Mouse (Mus musculus): ENCODE data around the gene Gper1. TPM values are rescaled to one million over a fixed set of nuclear protein-coding genes. Genes with fewer than 3 reads are reported as not detected.

The Gper1 gene
- polyA plus RNA-seq, 1 experiment from 2014 or later = 8.7 TPM

- Histone ChIP-seq H3K27me3 (replicated peaks; ENCODE audit: control insufficient read depth, insufficient read depth, low read length) (no peaks in the 10 kb centered on the region), H3K4me1 (replicated peaks; ENCODE audit: control insufficient read depth, insufficient read depth, low read length) (no peaks in the 10 kb centered on the region), H3K4me2 (ENCODE audit: low read length) (no peak overlapping the region), H3K9ac (replicated peaks; ENCODE audit: low read depth, low read length) (no peak overlapping the region), H3K4me3 (replicated peaks; ENCODE audit: low read length) (no peak overlapping the region), H3K27ac (ENCODE audit: low read length) (no peak overlapping the region), H3K9me3 (ENCODE audit: control insufficient read depth, low read length) (no peaks in the 10 kb centered on the region), H3K36me3 (ENCODE audit: control insufficient read depth, insufficient read depth) (no peaks in the 10 kb centered on the region)
- no peak for ATAC-seq
- WGBS = 91% methylated on average over 7 of the region's 7 CpGs
These were observed 14.4 kb upstream of the Gper1 start for GRCm38 (mm10) chr5:139408511-139408910.

GRCm38 (mm10) chr5:139409412-139409811, 13.5 kb upstream of the Gper1 start:
- no peak for ATAC-seq
- Histone ChIP-seq H3K4me2 (ENCODE audit: low read length) (no peak overlapping the region), H3K4me1 (replicated peaks; ENCODE audit: control insufficient read depth, insufficient read depth, low read length) (no peaks in the 10 kb centered on the region), H3K9me3 (ENCODE audit: control insufficient read depth, low read length) (no peaks in the 10 kb centered on the region), H3K27me3 (replicated peaks; ENCODE audit: control insufficient read depth, insufficient read depth, low read length) (no peaks in the 10 kb centered on the region), H3K9ac (replicated peaks; ENCODE audit: low read depth, low read length) (no peak overlapping the region), H3K27ac (ENCODE audit: low read length) (no peak overlapping the region), H3K36me3 (ENCODE audit: control insufficient read depth, insufficient read depth) (no peaks in the 10 kb centered on the region), H3K4me3 (replicated peaks; ENCODE audit: low read length) (no peak overlapping the region)
- WGBS = 80% methylated on average over 12 of the region's 12 CpGs

- no peaks in the 10 kb centered on the region for H3K36me3 ChIP-seq (ENCODE audit: control insufficient read depth, insufficient read depth)
- no peak overlapping the region for H3K9ac ChIP-seq (replicated peaks; ENCODE audit: low read depth, low read length)
- H3K4me3 ChIP-seq (replicated peaks; ENCODE audit: low read length) = no peak overlapping the region
- 90% methylated on average over 4 of the region's 4 CpGs for WGBS
- no peak overlapping the region for H3K4me2 ChIP-seq (ENCODE audit: low read length)
- H3K4me1 ChIP-seq (replicated peaks; ENCODE audit: control insufficient read depth, insufficient read depth, low read length) = no peaks in the 10 kb centered on the region
- no peak overlapping the region for H3K27ac ChIP-seq (ENCODE audit: low read length)
- ATAC-seq = no peak
- H3K27me3 ChIP-seq (replicated peaks; ENCODE audit: control insufficient read depth, insufficient read depth, low read length) = no peaks in the 10 kb centered on the region
- no peaks in the 10 kb centered on the region for H3K9me3 ChIP-seq (ENCODE audit: control insufficient read depth, low read length)
These were observed 12.9 kb upstream of the Gper1 start for GRCm38 (mm10) chr5:139410056-139410455.

- WGBS = 87% methylated on average over 6 of the region's 6 CpGs
- H3K9ac ChIP-seq (replicated peaks; ENCODE audit: low read depth, low read length) = no peak overlapping the region
- H3K4me1 ChIP-seq (replicated peaks; ENCODE audit: control insufficient read depth, insufficient read depth, low read length) = no peaks in the 10 kb centered on the region
These were observed 11.8 kb upstream of the Gper1 start for GRCm38 (mm10) chr5:139411117-139411516.

GRCm38 (mm10) chr5:139411665-139412314, 11.2 kb upstream of the Gper1 start:
- ATAC-seq = no peak
- Histone ChIP-seq H3K9me3 (ENCODE audit: control insufficient read depth, low read length) (no peaks in the 10 kb centered on the region), H3K4me2 (ENCODE audit: low read length) (no peak overlapping the region), H3K4me3 (replicated peaks; ENCODE audit: low read length) (no peak overlapping the region), H3K36me3 (ENCODE audit: control insufficient read depth, insufficient read depth) (no peaks in the 10 kb centered on the region), H3K9ac (replicated peaks; ENCODE audit: low read depth, low read length) (no peak overlapping the region), H3K4me1 (replicated peaks; ENCODE audit: control insufficient read depth, insufficient read depth, low read length) (no peaks in the 10 kb centered on the region), H3K27ac (ENCODE audit: low read length) (no peak overlapping the region), H3K27me3 (replicated peaks; ENCODE audit: control insufficient read depth, insufficient read depth, low read length) (no peaks in the 10 kb centered on the region)
- whole genome bisulfite sequencing = 84% methylated on average over 15 of the region's 15 CpGs

More at GRCm38 (mm10) chr5:139411117-139411516, 11.8 kb upstream of the Gper1 start:
- Histone ChIP-seq H3K27ac (ENCODE audit: low read length) (no peak overlapping the region), H3K4me2 (ENCODE audit: low read length) (no peak overlapping the region), H3K27me3 (replicated peaks; ENCODE audit: control insufficient read depth, insufficient read depth, low read length) (no peaks in the 10 kb centered on the region), H3K9me3 (ENCODE audit: control insufficient read depth, low read length) (no peaks in the 10 kb centered on the region), H3K36me3 (ENCODE audit: control insufficient read depth, insufficient read depth) (no peaks in the 10 kb centered on the region), H3K4me3 (replicated peaks; ENCODE audit: low read length) (no peak overlapping the region)
- no peak for ATAC-seq

- H3K4me2 ChIP-seq (ENCODE audit: low read length) = no peak overlapping the region
- no peaks in the 10 kb centered on the region for H3K36me3 ChIP-seq (ENCODE audit: control insufficient read depth, insufficient read depth)
- H3K27me3 ChIP-seq (replicated peaks; ENCODE audit: control insufficient read depth, insufficient read depth, low read length) = no peaks in the 10 kb centered on the region
- H3K9ac ChIP-seq (replicated peaks; ENCODE audit: low read depth, low read length) = no peak overlapping the region
- WGBS = 87% methylated on average over 4 of the region's 4 CpGs
- ATAC-seq = no peak
- H3K4me3 ChIP-seq (replicated peaks; ENCODE audit: low read length) = no peak overlapping the region
- no peak overlapping the region for H3K27ac ChIP-seq (ENCODE audit: low read length)
- no peaks in the 10 kb centered on the region for H3K9me3 ChIP-seq (ENCODE audit: control insufficient read depth, low read length)
- H3K4me1 ChIP-seq (replicated peaks; ENCODE audit: control insufficient read depth, insufficient read depth, low read length) = peaks cover 4% of the 10 kb centered on the region
These were observed 9.4 kb upstream of the Gper1 start for GRCm38 (mm10) chr5:139413545-139413944.

- H3K9me3 ChIP-seq (ENCODE audit: control insufficient read depth, low read length) = no peaks in the 10 kb centered on the region
- H3K36me3 ChIP-seq (ENCODE audit: control insufficient read depth, insufficient read depth) = no peaks in the 10 kb centered on the region
- ATAC-seq = no peak
- peaks cover 12% of the 10 kb centered on the region for H3K4me1 ChIP-seq (replicated peaks; ENCODE audit: control insufficient read depth, insufficient read depth, low read length)
- 95% methylated on average over 5 of the region's 5 CpGs for WGBS
- H3K27me3 ChIP-seq (replicated peaks; ENCODE audit: control insufficient read depth, insufficient read depth, low read length) = no peaks in the 10 kb centered on the region
- H3K27ac ChIP-seq (ENCODE audit: low read length) = no peak overlapping the region
- no peak overlapping the region for H3K4me3 ChIP-seq (replicated peaks; ENCODE audit: low read length)
- H3K9ac ChIP-seq (replicated peaks; ENCODE audit: low read depth, low read length) = no peak overlapping the region
- no peak overlapping the region for H3K4me2 ChIP-seq (ENCODE audit: low read length)
These were observed 8.0 kb upstream of the Gper1 start for GRCm38 (mm10) chr5:139415001-139415400.

- H3K9me3 ChIP-seq (ENCODE audit: control insufficient read depth, low read length) = no peaks in the 10 kb centered on the region
- no peak overlapping the region for H3K4me2 ChIP-seq (ENCODE audit: low read length)
- no peak overlapping the region for H3K27ac ChIP-seq (ENCODE audit: low read length)
- H3K4me3 ChIP-seq (replicated peaks; ENCODE audit: low read length) = no peak overlapping the region
- ATAC-seq = no peak
- H3K36me3 ChIP-seq (ENCODE audit: control insufficient read depth, insufficient read depth) = no peaks in the 10 kb centered on the region
- H3K4me1 ChIP-seq (replicated peaks; ENCODE audit: control insufficient read depth, insufficient read depth, low read length) = peaks cover 17% of the 10 kb centered on the region
- no peak overlapping the region for H3K9ac ChIP-seq (replicated peaks; ENCODE audit: low read depth, low read length)
- WGBS = 91% methylated on average over 4 of the region's 4 CpGs
- no peaks in the 10 kb centered on the region for H3K27me3 ChIP-seq (replicated peaks; ENCODE audit: control insufficient read depth, insufficient read depth, low read length)
These were observed 6.0 kb upstream of the Gper1 start for GRCm38 (mm10) chr5:139416942-139417341.

GRCm38 (mm10) chr5:139417480-139417879, 5.5 kb upstream of the Gper1 start:
- Histone ChIP-seq H3K36me3 (ENCODE audit: control insufficient read depth, insufficient read depth) (no peaks in the 10 kb centered on the region), H3K4me1 (replicated peaks; ENCODE audit: control insufficient read depth, insufficient read depth, low read length) (peaks cover 23% of the 10 kb centered on the region), H3K27me3 (replicated peaks; ENCODE audit: control insufficient read depth, insufficient read depth, low read length) (no peaks in the 10 kb centered on the region), H3K4me2 (ENCODE audit: low read length) (no peak overlapping the region), H3K9ac (replicated peaks; ENCODE audit: low read depth, low read length) (no peak overlapping the region), H3K4me3 (replicated peaks; ENCODE audit: low read length) (no peak overlapping the region), H3K27ac (ENCODE audit: low read length) (no peak overlapping the region), H3K9me3 (ENCODE audit: control insufficient read depth, low read length) (no peaks in the 10 kb centered on the region)
- ATAC-seq = no peak
- WGBS = 90% methylated on average over 3 of the region's 3 CpGs

- no peak overlapping the region for H3K4me2 ChIP-seq (ENCODE audit: low read length)
- no peaks in the 10 kb centered on the region for H3K9me3 ChIP-seq (ENCODE audit: control insufficient read depth, low read length)
- H3K27me3 ChIP-seq (replicated peaks; ENCODE audit: control insufficient read depth, insufficient read depth, low read length) = no peaks in the 10 kb centered on the region
- H3K4me1 ChIP-seq (replicated peaks; ENCODE audit: control insufficient read depth, insufficient read depth, low read length) = peaks cover 29% of the 10 kb centered on the region
- H3K9ac ChIP-seq (replicated peaks; ENCODE audit: low read depth, low read length) = no peak overlapping the region
- no peak for ATAC-seq
- 38% methylated on average over 2 of the region's 2 CpGs for WGBS
- no peak overlapping the region for H3K4me3 ChIP-seq (replicated peaks; ENCODE audit: low read length)
- H3K27ac ChIP-seq (ENCODE audit: low read length) = peak overlapping the region; percentile 62
- no peaks in the 10 kb centered on the region for H3K36me3 ChIP-seq (ENCODE audit: control insufficient read depth, insufficient read depth)
These were observed 4.8 kb upstream of the Gper1 start for GRCm38 (mm10) chr5:139418110-139418509.
